Mouse (Mus musculus) liver, embryonic 11.5 days (tissue): Measurements from ENCODE around the gene Gm4297. TPM values are rescaled to one million over a fixed set of nuclear protein-coding genes. Genes with fewer than 3 reads are reported as not detected.
"Not testable (repeated sequence)": the region's sequence is repeated elsewhere in the genome, so short reads cannot be mapped to it uniquely, and the experiment has no call there.

Source experiments
- ATAC-seq: fragments of 200-750 bp; cut with Nextera tagmentation; replicated peaks from 2 replicates; pipeline ENCODE4 v1.8.0; 2017; ENCODE audit warnings: moderate number of reproducible peaks, mild to moderate bottlenecking, moderate TSS enrichment, moderate library complexity; ENCODE audit not compliant: low FRiP score
- DNase-seq: peaks from one replicate; pipeline ENCODE4 v3.0.0-alpha.2; 2017; ENCODE audit warnings: low spot score
- H3K27ac ChIP-seq: fragments of 300-500 bp; sonication (generic); 2 replicates; pipeline ENCODE4 v1.5.1; 2014; ENCODE audit warnings: mild to moderate bottlenecking, low read depth, low read length, control low read depth
- H3K27me3 ChIP-seq: fragments of 300-500 bp; sonication (generic); replicated peaks from 2 replicates; pipeline ENCODE4 v1.6.1; 2014; ENCODE audit warnings: low read length, mixed read lengths; ENCODE audit not compliant: control insufficient read depth, insufficient read depth
- H3K36me3 ChIP-seq: fragments of 300-500 bp; sonication (generic); 2 replicates; pipeline ENCODE4 v1.6.1; 2014; ENCODE audit warnings: mild to moderate bottlenecking, low read length, moderate library complexity, mixed read lengths; ENCODE audit not compliant: control insufficient read depth, insufficient read depth
- H3K4me1 ChIP-seq: fragments of 300-500 bp; sonication (generic); replicated peaks from 2 replicates; pipeline ENCODE4 v1.6.1; 2014; ENCODE audit warnings: low read length, mixed read lengths; ENCODE audit not compliant: control insufficient read depth, insufficient read depth
- H3K4me2 ChIP-seq: fragments of 300-500 bp; sonication (generic); 2 replicates; pipeline ENCODE4 v1.6.1; 2014; ENCODE audit warnings: mild to moderate bottlenecking, control low read depth, moderate library complexity
- H3K4me3 ChIP-seq: fragments of 300-500 bp; sonication (generic); 2 replicates; pipeline ENCODE4 v1.5.1; 2014; ENCODE audit warnings: low read depth, low read length, control low read depth
- H3K9ac ChIP-seq: fragments of 300-500 bp; sonication (generic); 2 replicates; pipeline ENCODE4 v1.6.1; 2014; ENCODE audit warnings: low read depth, low read length, control low read depth
- H3K9me3 ChIP-seq: fragments of 300-500 bp; sonication (generic); 2 replicates; pipeline ENCODE4 v1.6.1; 2016; ENCODE audit warnings: low read length, inconsistent platforms, mixed read lengths; ENCODE audit not compliant: control insufficient read depth
- WGBS: fragments of 180-500 bp; shearing (Covaris S2); extraction: QIAGEN DNeasy Blood & Tissue Kit; methylation state at CpG from one replicate; pipeline ENCODE4 v1.1.7; 2014; 5-methylcytosine and 5-hydroxymethylcytosine counted together
- microRNA-seq: library from miRNA; unstranded; fragments of <30 nt; microRNA quantifications from one replicate; pipeline ENCODE4, GENCODE M21; 2017; ENCODE audit warnings: borderline number of aligned reads
- polyA plus RNA-seq: library from polyadenylated mRNA; unstranded; fragments of >200 nt; fragmentation: Nextera tagmentation; extraction: Ambion mirVana; gene quantifications from 2 replicates; pipeline ENCODE4 v1.2.1, GENCODE M21; 2014

Gene Gm4297
- polyA plus RNA-seq, result not detected in 2 replicates

- not testable (repeated sequence) for ATAC-seq, H3K9ac ChIP-seq, H3K27ac ChIP-seq, H3K27me3 ChIP-seq, H3K4me2 ChIP-seq, DNase-seq, H3K36me3 ChIP-seq, H3K9me3 ChIP-seq, H3K4me1 ChIP-seq, H3K4me3 ChIP-seq
- WGBS, result 74% methylated on average over 4 of the region's 4 CpGs
These were observed at the start of gene Gm4297 for GRCm38 (mm10) chrX:24574795-24575194. Gene Gm4297 (minus strand): TSS chrX:24574895.

Small RNA genes lying within 50 kb of the gene (microRNA-seq; reads per million reads assigned to microRNA genes)
- gene Gm27839, result not detected
- gene Gm27910, result not detected

Other genes starting within 250 kb of the Gm4297 start
- gene Gm5934, start 74.1 kb downstream of the Gm4297 start, polyA plus RNA-seq, result not detected in 2 replicates
- gene Gm5935, start 200.3 kb upstream of the Gm4297 start, polyA plus RNA-seq, result not detected in 2 replicates